Mouse (Mus musculus) forebrain, postnatal 0 days (tissue): ENCODE measurements around the gene Ankrd37. TPM values are rescaled to one million over a fixed set of nuclear protein-coding genes. Genes with fewer than 3 reads are reported as not detected.

ENCODE experiments used
- ATAC-seq: fragments of 200-750 bp; cut with Nextera tagmentation; 2 replicates; pipeline ENCODE4 v1.8.0; 2017; ENCODE audit warnings: mild to moderate bottlenecking, moderate library complexity
- DNase-seq: peaks from one replicate; pipeline ENCODE4 v3.0.0-alpha.2; 2015
- H3K27ac ChIP-seq: fragments of 300-500 bp; sonication (generic); 2 replicates; pipeline ENCODE4 v1.5.1; 2014; ENCODE audit warnings: low read depth, mild to moderate bottlenecking, antibody characterized with exemption, low read length, moderate library complexity, mixed read lengths
- H3K27me3 ChIP-seq: fragments of 300-500 bp; sonication (generic); 2 replicates; pipeline ENCODE4 v1.6.1; 2014; ENCODE audit warnings: mild to moderate bottlenecking, low read length, mixed read lengths; ENCODE audit not compliant: insufficient read depth
- H3K36me3 ChIP-seq: fragments of 300-500 bp; sonication (generic); 2 replicates; pipeline ENCODE4 v1.6.1; 2014; ENCODE audit warnings: mild to moderate bottlenecking, moderate library complexity; ENCODE audit not compliant: insufficient read depth
- H3K4me1 ChIP-seq: fragments of 300-500 bp; sonication (generic); 2 replicates; pipeline ENCODE4 v1.6.1; 2014; ENCODE audit warnings: antibody characterized with exemption; ENCODE audit not compliant: insufficient read depth
- H3K4me2 ChIP-seq: fragments of 300-500 bp; sonication (generic); 2 replicates; pipeline ENCODE4 v1.6.1; 2014; ENCODE audit warnings: low read depth, mild to moderate bottlenecking, moderate library complexity
- H3K4me3 ChIP-seq: fragments of 300-500 bp; sonication (generic); 2 replicates; pipeline ENCODE4 v1.5.1; 2014; ENCODE audit warnings: low read depth, low read length, mixed read lengths
- H3K9ac ChIP-seq: fragments of 300-500 bp; sonication (generic); 2 replicates; pipeline ENCODE4 v1.6.1; 2014; ENCODE audit warnings: mild to moderate bottlenecking
- H3K9me3 ChIP-seq: fragments of 300-500 bp; sonication (generic); 2 replicates; pipeline ENCODE4 v1.6.1; 2016; ENCODE audit warnings: low read length
- CTCF ChIP-seq: sonication (generic); IDR thresholded peaks from 2 replicates; pipeline ENCODE4 v1.5.1; 2016; ENCODE audit warnings: antibody characterized with exemption, control low read depth, low read depth
- WGBS: fragments of 180-500 bp; shearing (Covaris S2); extraction: QIAGEN DNeasy Blood & Tissue Kit; methylation state at CpG from one replicate; pipeline ENCODE4 v1.1.7; 2014; 5-methylcytosine and 5-hydroxymethylcytosine counted together
- polyA plus RNA-seq: library from polyadenylated mRNA; unstranded; fragments of >200 nt; fragmentation: Nextera tagmentation; extraction: Ambion mirVana; gene quantifications from 2 replicates; pipeline ENCODE4 v1.2.1, GENCODE M21; 2015
- total RNA-seq: library from RNA; depleted of rRNA; stranded (reverse); fragments of >200 nt; gene quantifications from 2 replicates; pipeline ENCODE4 v1.2.3, GENCODE M21; 2014; rRNA removed

Gene Ankrd37
- total and polyA plus RNA-seq, 2 experiments from 2014 or later = 8.3 to 12.9 TPM

GRCm38 (mm10) chr8:45975126-45975836 lies 30.2 kb downstream of the Ankrd37 start, which contains the start of the genes 1700029J07Rik and Ufsp2:
TSS of gene 1700029J07Rik (minus strand) at chr8:45975252.
TSS of gene Ufsp2 (plus strand) at chr8:45975528.
- peak within 1 kb of the TSS; percentile 86 for H3K4me2 ChIP-seq
- DNase-seq = peak; percentile 99
- 1% methylated on average over 57 of the region's 57 CpGs for WGBS

GRCm38 (mm10) chr8:45973988-45974505 lies 31.5 kb downstream of the Ankrd37 start:
- no peaks in the 10 kb centered on the region for H3K36me3 ChIP-seq
- DNase-seq (no peak), ATAC-seq (no peak)
- no peaks in the 10 kb centered on the region for H3K27me3 ChIP-seq
- 50% methylated on average over 8 of the region's 8 CpGs for WGBS
- H3K9me3 ChIP-seq = no peaks in the 10 kb centered on the region
- peak overlapping the region; percentile 86; the same call in 1 of the 2 replicates for H3K4me2 ChIP-seq
- no peak for TF ChIP-seq CTCF
- peaks cover 6% of the 10 kb centered on the region for H3K4me1 ChIP-seq
- no peak overlapping the region for H3K4me3 ChIP-seq
- H3K27ac ChIP-seq = no peak overlapping the region
- no peak overlapping the region for H3K9ac ChIP-seq

More at GRCm38 (mm10) chr8:45975126-45975836, 30.2 kb downstream of the Ankrd37 start, which contains the start of the genes 1700029J07Rik and Ufsp2:
- H3K27me3 ChIP-seq = no peaks in the 10 kb centered on the region
- H3K27ac ChIP-seq = peak within 1 kb of the TSS; percentile 66
- H3K36me3 ChIP-seq = no peaks in the 10 kb centered on the region
- peak within 1 kb of the TSS; percentile 64 for H3K9ac ChIP-seq
- H3K4me1 ChIP-seq = peaks cover 6% of the 10 kb centered on the region
- peak; percentile 99 for ATAC-seq
- H3K4me3 ChIP-seq = peak within 1 kb of the TSS; percentile 65
- TF ChIP-seq CTCF = peak; percentile 70
- no peaks in the 10 kb centered on the region for H3K9me3 ChIP-seq

GRCm38 (mm10) chr8:45970894-45971293 lies 34.6 kb downstream of the Ankrd37 start:
- Histone ChIP-seq H3K9ac (no peak overlapping the region), H3K27me3 (no peaks in the 10 kb centered on the region), H3K4me1 (peaks cover 2% of the 10 kb centered on the region), H3K27ac (no peak overlapping the region), H3K4me3 (no peak overlapping the region), H3K36me3 (no peaks in the 10 kb centered on the region), H3K9me3 (no peaks in the 10 kb centered on the region), H3K4me2 (no peak overlapping the region)
- no peak for ATAC-seq
- no peak for DNase-seq
- 96% methylated on average over 12 of the region's 12 CpGs for WGBS
- TF ChIP-seq CTCF = peak; percentile 34

GRCm38 (mm10) chr8:45950622-45951021 lies 54.9 kb downstream of the Ankrd37 start:
- Histone ChIP-seq H3K36me3 (no peaks in the 10 kb centered on the region), H3K9me3 (no peaks in the 10 kb centered on the region), H3K4me2 (no peak overlapping the region), H3K9ac (no peak overlapping the region), H3K27ac (no peak overlapping the region), H3K4me1 (no peaks in the 10 kb centered on the region), H3K4me3 (no peak overlapping the region), H3K27me3 (no peaks in the 10 kb centered on the region)
- no peak for DNase-seq
- 18% methylated on average over 2 of the region's 2 CpGs for WGBS
- no peak for TF ChIP-seq CTCF
- ATAC-seq = no peak

Other genes starting within 250 kb of the Ankrd37 start
- 4.2 and 4.8 TPM in 2 replicates for gene Pdlim3, start 120.2 kb downstream of the Ankrd37 start, total RNA-seq
- gene Pdlim3, start 120.2 kb downstream of the Ankrd37 start, polyA plus RNA-seq = 2.8 and 5.8 TPM in 2 replicates
- 0.38 and 0.46 TPM in 2 replicates for gene Ccdc110, start 71.1 kb downstream of the Ankrd37 start, total RNA-seq
- gene Ccdc110, start 71.1 kb downstream of the Ankrd37 start, polyA plus RNA-seq = 0.46 and 0.47 TPM in 2 replicates
- gene 1700029J07Rik, start 30.5 kb downstream of the Ankrd37 start, total RNA-seq = 2.8 and 3.2 TPM in 2 replicates
- 3.0 and 4.2 TPM in 2 replicates for gene 1700029J07Rik, start 30.5 kb downstream of the Ankrd37 start, polyA plus RNA-seq
- gene Ufsp2, start 30.2 kb downstream of the Ankrd37 start, total RNA-seq = 30.0 and 39.5 TPM in 2 replicates
- 47.2 and 48.5 TPM in 2 replicates for gene Ufsp2, start 30.2 kb downstream of the Ankrd37 start, polyA plus RNA-seq
- 0.29 and 0.31 TPM in 2 replicates for gene Lrp2bp, start 6.4 kb downstream of the Ankrd37 start, total RNA-seq
- 0.22 and 0.25 TPM in 2 replicates for gene Lrp2bp, start 6.4 kb downstream of the Ankrd37 start, polyA plus RNA-seq
- gene Cfap97, start 146.1 kb upstream of the Ankrd37 start, total RNA-seq = 17.5 and 24.4 TPM in 2 replicates
- 15.4 and 22.1 TPM in 2 replicates for gene Cfap97, start 146.1 kb upstream of the Ankrd37 start, polyA plus RNA-seq
- 34.9 and 44.7 TPM in 2 replicates for gene Snx25, start 146.5 kb upstream of the Ankrd37 start, total RNA-seq
- 7.5 and 7.7 TPM in 2 replicates for gene Snx25, start 146.5 kb upstream of the Ankrd37 start, polyA plus RNA-seq
- gene Slc25a4, start 205.6 kb upstream of the Ankrd37 start, total RNA-seq = 925 and 1,077 TPM in 2 replicates
- gene Slc25a4, start 205.6 kb upstream of the Ankrd37 start, polyA plus RNA-seq = 945 and 997 TPM in 2 replicates